Mouse (Mus musculus): ENCODE results near the gene Psmd7. TPM values are rescaled to one million over a fixed set of nuclear protein-coding genes. Genes with fewer than 3 reads are reported as not detected.

Gene Psmd7
- polyA plus RNA-seq, 1 experiment from 2014 or later = 236 TPM

DNA sequence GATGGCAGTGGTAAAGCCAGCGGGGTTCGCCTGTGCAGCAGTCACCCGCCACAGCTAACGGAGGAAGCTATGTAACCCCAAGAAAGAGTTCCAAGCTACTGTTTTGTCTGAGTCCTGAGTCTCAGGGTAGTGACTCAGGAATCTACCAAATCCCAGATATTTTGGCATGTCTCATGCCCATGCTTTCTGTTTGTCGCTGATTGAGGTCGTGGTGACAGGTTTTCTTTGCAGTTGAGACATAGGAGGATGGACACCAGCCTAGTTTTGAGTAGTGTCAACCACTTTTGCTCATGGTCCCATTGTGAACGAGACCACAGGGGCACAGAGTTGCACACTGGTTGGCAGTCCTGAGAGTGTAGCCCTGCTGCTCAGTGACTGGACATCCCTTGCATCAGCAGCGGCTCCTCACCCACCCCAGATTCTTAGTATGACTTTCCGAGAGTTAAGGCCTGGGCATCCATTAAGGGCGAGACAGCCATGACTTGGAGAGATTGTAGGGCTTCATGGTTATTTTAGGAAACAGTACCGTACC, 42.6 kb downstream of the Psmd7 start:
- Histone ChIP-seq H3K9ac (replicated peaks; ENCODE audit: low read depth, low read length) (no peak overlapping the region), H3K4me3 (ENCODE audit: low read depth, low read length) (no peak overlapping the region), H3K27ac (ENCODE audit: low read depth, low read length) (no peak overlapping the region)

DNA sequence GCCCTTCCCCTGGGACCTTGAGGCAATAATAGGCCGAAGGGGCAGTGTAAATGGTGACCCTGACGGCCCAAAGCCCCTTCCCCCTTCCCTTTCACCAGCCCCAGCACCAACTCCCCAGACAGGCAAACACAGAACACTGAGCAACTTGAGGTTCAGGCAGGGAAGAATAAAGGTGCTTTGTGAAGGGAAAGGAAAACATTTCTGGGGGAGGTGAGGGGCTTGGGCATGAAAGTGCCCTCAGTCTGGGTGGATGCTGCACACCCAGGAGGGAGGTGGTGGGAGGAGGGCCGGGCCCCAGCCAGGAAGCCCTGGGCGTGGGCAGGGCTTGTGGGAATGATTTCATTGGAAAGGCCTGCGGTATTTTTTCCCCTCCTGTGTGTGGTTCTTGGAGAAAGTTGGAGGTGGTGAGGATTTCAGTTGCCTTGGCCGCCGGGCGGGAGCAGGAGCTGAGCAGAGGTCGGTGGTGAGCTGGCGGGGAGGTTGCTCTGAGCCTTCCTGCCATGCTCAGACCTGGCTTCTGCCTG, 43.6 kb downstream of the Psmd7 start:
- Histone ChIP-seq H3K27ac (ENCODE audit: low read depth, low read length) (no peak overlapping the region), H3K4me3 (ENCODE audit: low read depth, low read length) (no peak overlapping the region), H3K4me2 (ENCODE audit: low read depth, low read length) (no peak overlapping the region), H3K27me3 (ENCODE audit: control insufficient read depth, insufficient read depth, low read length) (no peaks in the 10 kb centered on the region), H3K4me1 (ENCODE audit: control insufficient read depth, insufficient read depth, low read length) (no peaks in the 10 kb centered on the region), H3K9me3 (ENCODE audit: control insufficient read depth, low read length) (no peaks in the 10 kb centered on the region), H3K36me3 (ENCODE audit: control insufficient read depth, insufficient read depth, low read length) (peaks cover 10% of the 10 kb centered on the region), H3K9ac (replicated peaks; ENCODE audit: low read depth, low read length) (no peak overlapping the region)
- 69% methylated on average over 10 of the region's 10 CpGs for WGBS
- ATAC-seq (ENCODE audit: low read depth) = no peak

More for the DNA sequence above, 42.6 kb downstream of the Psmd7 start:
- H3K27me3 ChIP-seq (ENCODE audit: control insufficient read depth, insufficient read depth, low read length) = no peaks in the 10 kb centered on the region
- no peaks in the 10 kb centered on the region for H3K4me1 ChIP-seq (ENCODE audit: control insufficient read depth, insufficient read depth, low read length)
- no peak for ATAC-seq (ENCODE audit: low read depth)
- WGBS = 92% methylated on average over 11 of the region's 11 CpGs
- H3K9me3 ChIP-seq (ENCODE audit: control insufficient read depth, low read length) = no peaks in the 10 kb centered on the region
- H3K36me3 ChIP-seq (ENCODE audit: control insufficient read depth, insufficient read depth, low read length) = peaks cover 7% of the 10 kb centered on the region
- H3K4me2 ChIP-seq (ENCODE audit: low read depth, low read length) = no peak overlapping the region

DNA sequence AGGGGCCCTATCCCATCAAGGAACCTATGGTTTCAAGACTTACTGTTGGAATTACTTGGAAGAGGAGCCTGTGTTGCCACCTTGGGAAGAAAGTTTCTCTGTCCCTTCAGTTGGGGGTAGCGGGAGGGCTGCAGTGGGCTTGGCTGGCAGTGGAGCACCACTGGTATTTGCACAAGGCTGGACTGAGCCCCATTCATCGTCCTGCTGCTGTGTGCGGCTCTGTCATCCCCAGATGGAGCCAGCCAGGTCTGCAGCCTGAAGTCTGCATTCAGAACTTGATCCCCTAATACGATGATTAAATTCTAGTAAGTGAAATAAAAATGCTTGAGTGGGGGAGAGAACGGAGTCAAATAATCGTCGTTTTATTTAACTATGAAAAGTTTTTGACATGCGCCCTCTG, 44.1 kb downstream of the Psmd7 start:
- WGBS = 87% methylated on average over 8 of the region's 8 CpGs
- Histone ChIP-seq H3K9ac (replicated peaks; ENCODE audit: low read depth, low read length) (no peak overlapping the region), H3K4me3 (ENCODE audit: low read depth, low read length) (no peak overlapping the region), H3K4me2 (ENCODE audit: low read depth, low read length) (no peak overlapping the region), H3K4me1 (ENCODE audit: control insufficient read depth, insufficient read depth, low read length) (no peaks in the 10 kb centered on the region), H3K27me3 (ENCODE audit: control insufficient read depth, insufficient read depth, low read length) (no peaks in the 10 kb centered on the region), H3K9me3 (ENCODE audit: control insufficient read depth, low read length) (no peaks in the 10 kb centered on the region), H3K36me3 (ENCODE audit: control insufficient read depth, insufficient read depth, low read length) (peaks cover 7% of the 10 kb centered on the region; the same call in 1 of the 2 replicates), H3K27ac (ENCODE audit: low read depth, low read length) (no peak overlapping the region)
- no peak for ATAC-seq (ENCODE audit: low read depth)

DNA sequence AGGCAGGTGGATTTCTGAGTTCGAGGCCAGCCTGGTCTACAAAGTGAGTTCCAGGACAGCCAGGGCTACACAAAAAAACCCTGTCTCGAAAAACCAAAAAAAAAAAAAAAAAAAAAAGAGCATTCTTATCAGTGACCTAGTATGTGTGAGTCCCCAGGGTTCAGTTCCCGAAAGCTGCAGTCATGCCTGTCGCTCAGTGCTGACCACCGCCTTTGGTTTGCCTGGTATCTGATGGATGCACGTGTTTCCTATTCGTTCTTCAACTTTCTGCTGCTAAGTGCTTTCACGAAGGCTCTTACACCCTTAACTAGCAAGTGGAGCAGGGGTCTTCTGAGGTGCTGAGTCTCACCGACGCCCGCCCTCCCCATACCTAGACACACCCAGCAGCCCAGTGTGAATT, 44.5 kb downstream of the Psmd7 start:
- WGBS = 93% methylated on average over 11 of the region's 11 CpGs
- no peaks in the 10 kb centered on the region for H3K9me3 ChIP-seq (ENCODE audit: control insufficient read depth, low read length)
- H3K4me2 ChIP-seq (ENCODE audit: low read depth, low read length) = no peak overlapping the region
- no peak overlapping the region for H3K27ac ChIP-seq (ENCODE audit: low read depth, low read length)
- ATAC-seq (ENCODE audit: low read depth) = no peak
- H3K36me3 ChIP-seq (ENCODE audit: control insufficient read depth, insufficient read depth, low read length) = peaks cover 4% of the 10 kb centered on the region; the same call in 1 of the 2 replicates
- H3K9ac ChIP-seq (replicated peaks; ENCODE audit: low read depth, low read length) = no peak overlapping the region
- H3K4me3 ChIP-seq (ENCODE audit: low read depth, low read length) = no peak overlapping the region
- H3K4me1 ChIP-seq (ENCODE audit: control insufficient read depth, insufficient read depth, low read length) = no peaks in the 10 kb centered on the region
- no peaks in the 10 kb centered on the region for H3K27me3 ChIP-seq (ENCODE audit: control insufficient read depth, insufficient read depth, low read length)

DNA sequence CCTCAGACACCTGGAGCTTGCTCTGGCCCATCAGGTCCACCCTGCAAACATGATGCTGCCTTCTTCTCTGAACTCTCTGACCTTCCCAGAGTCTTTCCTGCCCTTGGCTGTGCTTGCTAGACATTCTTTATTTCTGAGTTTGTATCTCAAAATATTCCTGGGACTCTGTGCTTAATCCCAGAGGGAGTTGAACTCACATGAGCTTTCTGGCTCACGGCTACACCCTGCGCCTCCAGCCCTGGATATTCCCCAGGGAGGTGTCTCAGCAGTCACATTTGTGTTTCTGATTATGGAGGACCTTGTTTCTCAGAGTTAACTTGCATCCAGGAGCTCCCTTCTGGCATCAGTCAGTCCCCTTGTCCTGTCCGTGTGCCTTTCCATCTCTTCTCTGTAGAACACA, 46.1 kb downstream of the Psmd7 start:
- 93% methylated on average over 3 of the region's 3 CpGs for WGBS
- no peak overlapping the region for H3K4me2 ChIP-seq (ENCODE audit: low read depth, low read length)
- no peaks in the 10 kb centered on the region for H3K9me3 ChIP-seq (ENCODE audit: control insufficient read depth, low read length)
- H3K4me1 ChIP-seq (ENCODE audit: control insufficient read depth, insufficient read depth, low read length) = no peaks in the 10 kb centered on the region
- H3K4me3 ChIP-seq (ENCODE audit: low read depth, low read length) = no peak overlapping the region
- ATAC-seq (ENCODE audit: low read depth) = no peak
- no peaks in the 10 kb centered on the region for H3K27me3 ChIP-seq (ENCODE audit: control insufficient read depth, insufficient read depth, low read length)
- no peak overlapping the region; the same call in 1 of the 2 replicates for H3K9ac ChIP-seq (replicated peaks; ENCODE audit: low read depth, low read length)
- H3K27ac ChIP-seq (ENCODE audit: low read depth, low read length) = no peak overlapping the region
- H3K36me3 ChIP-seq (ENCODE audit: control insufficient read depth, insufficient read depth, low read length) = peaks cover 3% of the 10 kb centered on the region; the same call in 1 of the 2 replicates

DNA sequence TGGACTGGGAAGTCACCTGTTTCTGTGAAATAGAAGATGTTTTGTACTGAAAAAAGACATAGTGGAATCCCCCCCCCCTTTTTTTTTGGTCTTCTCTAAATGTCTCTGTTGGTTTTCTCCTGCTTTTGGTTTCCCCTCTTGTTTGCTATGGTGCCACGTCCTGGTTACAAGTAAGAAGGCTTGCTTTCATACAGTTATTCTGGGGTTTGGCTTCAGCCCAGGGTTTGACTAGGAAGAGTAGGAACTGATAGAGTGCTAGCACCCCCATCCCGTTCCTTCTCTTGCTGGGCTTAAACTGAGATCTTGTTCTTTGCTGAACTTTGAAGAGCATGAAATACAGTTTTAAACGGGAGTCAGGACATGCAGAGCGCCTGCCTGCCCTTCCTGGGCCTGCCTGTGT, 46.9 kb downstream of the Psmd7 start:
- no peaks in the 10 kb centered on the region for H3K9me3 ChIP-seq (ENCODE audit: control insufficient read depth, low read length)
- ATAC-seq (ENCODE audit: low read depth) = no peak
- no peak overlapping the region for H3K4me2 ChIP-seq (ENCODE audit: low read depth, low read length)
- H3K27me3 ChIP-seq (ENCODE audit: control insufficient read depth, insufficient read depth, low read length) = no peaks in the 10 kb centered on the region
- H3K4me3 ChIP-seq (ENCODE audit: low read depth, low read length) = no peak overlapping the region
- H3K27ac ChIP-seq (ENCODE audit: low read depth, low read length) = no peak overlapping the region
- no peak overlapping the region for H3K9ac ChIP-seq (replicated peaks; ENCODE audit: low read depth, low read length)
- 92% methylated on average over 4 of the region's 4 CpGs for WGBS
- peaks cover 3% of the 10 kb centered on the region; the same call in 1 of the 2 replicates for H3K36me3 ChIP-seq (ENCODE audit: control insufficient read depth, insufficient read depth, low read length)
- no peaks in the 10 kb centered on the region for H3K4me1 ChIP-seq (ENCODE audit: control insufficient read depth, insufficient read depth, low read length)

DNA sequence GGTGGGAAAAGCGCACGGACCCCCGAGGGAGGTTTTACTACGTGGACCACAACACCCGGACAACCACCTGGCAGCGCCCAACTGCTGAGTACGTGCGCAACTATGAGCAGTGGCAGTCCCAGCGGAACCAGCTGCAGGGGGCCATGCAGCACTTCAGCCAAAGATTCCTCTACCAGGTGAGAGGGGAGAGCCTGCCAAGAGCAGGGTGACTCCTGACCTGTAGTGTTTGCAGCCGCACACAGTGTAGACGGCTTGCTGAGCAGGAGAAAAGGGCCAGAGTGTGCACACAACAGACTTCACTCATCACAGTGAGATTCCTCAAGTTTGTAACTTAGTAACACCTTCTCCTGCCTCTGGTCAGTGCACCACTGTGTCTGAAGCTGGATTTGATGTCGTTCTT, 47.6 kb downstream of the Psmd7 start:
- H3K9me3 ChIP-seq (ENCODE audit: control insufficient read depth, low read length) = no peaks in the 10 kb centered on the region
- ATAC-seq (ENCODE audit: low read depth) = no peak
- H3K4me2 ChIP-seq (ENCODE audit: low read depth, low read length) = no peak overlapping the region
- H3K9ac ChIP-seq (replicated peaks; ENCODE audit: low read depth, low read length) = no peak overlapping the region
- H3K4me3 ChIP-seq (ENCODE audit: low read depth, low read length) = no peak overlapping the region
- WGBS = 88% methylated on average over 12 of the region's 12 CpGs
- H3K27me3 ChIP-seq (ENCODE audit: control insufficient read depth, insufficient read depth, low read length) = no peaks in the 10 kb centered on the region
- H3K4me1 ChIP-seq (ENCODE audit: control insufficient read depth, insufficient read depth, low read length) = no peaks in the 10 kb centered on the region
- no peak overlapping the region for H3K27ac ChIP-seq (ENCODE audit: low read depth, low read length)
- peaks cover 3% of the 10 kb centered on the region; the same call in 1 of the 2 replicates for H3K36me3 ChIP-seq (ENCODE audit: control insufficient read depth, insufficient read depth, low read length)

DNA sequence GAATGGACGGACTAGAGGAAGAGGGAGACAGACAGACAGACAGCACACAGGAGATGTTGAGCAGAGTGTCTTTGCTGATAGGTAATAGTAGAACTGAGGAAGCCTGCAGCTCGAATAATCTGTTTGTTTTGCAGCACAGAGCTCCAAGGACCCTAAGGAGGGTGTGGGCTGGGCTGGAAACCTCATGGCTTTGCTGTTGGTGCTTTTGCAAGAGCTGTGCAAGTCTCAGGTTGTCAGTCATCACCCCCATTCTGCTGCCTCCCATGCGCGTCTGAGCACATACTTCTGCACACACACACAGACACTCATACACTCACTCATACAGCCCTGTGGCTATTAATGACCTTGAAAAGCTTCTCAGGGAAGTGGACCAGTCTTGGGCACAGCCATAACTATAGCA, 50.8 kb downstream of the Psmd7 start:
- peaks cover 3% of the 10 kb centered on the region; the same call in 1 of the 2 replicates for H3K36me3 ChIP-seq (ENCODE audit: control insufficient read depth, insufficient read depth, low read length)
- no peak for ATAC-seq (ENCODE audit: low read depth)
- WGBS = 90% methylated on average over 4 of the region's 4 CpGs

More for the DNA sequence above, 50.8 kb downstream of the Psmd7 start:
- no peaks in the 10 kb centered on the region for H3K9me3 ChIP-seq (ENCODE audit: control insufficient read depth, low read length)
- no peak overlapping the region for H3K4me2 ChIP-seq (ENCODE audit: low read depth, low read length)
- H3K9ac ChIP-seq (replicated peaks; ENCODE audit: low read depth, low read length) = no peak overlapping the region
- no peak overlapping the region for H3K4me3 ChIP-seq (ENCODE audit: low read depth, low read length)
- no peaks in the 10 kb centered on the region for H3K27me3 ChIP-seq (ENCODE audit: control insufficient read depth, insufficient read depth, low read length)
- H3K4me1 ChIP-seq (ENCODE audit: control insufficient read depth, insufficient read depth, low read length) = no peaks in the 10 kb centered on the region
- H3K27ac ChIP-seq (ENCODE audit: low read depth, low read length) = no peak overlapping the region
